Mouse (Mus musculus) kidney, postnatal 4 days (tissue): ENCODE measurements around the gene Olfr767.
"Not testable (repeated sequence)": the region's sequence is repeated elsewhere in the genome, so short reads cannot be mapped to it uniquely, and the experiment has no call there.

Experiments used
- DNase-seq, 2 experiments: peaks; one replicate each; pipeline ENCODE4 v3.0.0; 2021; ENCODE audit warnings: mixed read lengths in 2 of 2

The Olfr767 gene

GRCm38 (mm10) chr10:129082810-129083209, at the start of gene Olfr767:
Olfr767 (minus strand) TSS chr10:129082910.
- not testable (repeated sequence) for DNase-seq

- no peak for DNase-seq
These were observed 35.1 kb upstream of the Olfr767 start, which contains the start of gene Olfr769 for GRCm38 (mm10) chr10:129117761-129118160. Olfr769 (minus strand) TSS chr10:129117861.

GRCm38 (mm10) chr10:129115146-129115545, 32.4 kb upstream of the Olfr767 start:
- DNase-seq, result no peak

GRCm38 (mm10) chr10:129101231-129101630, 18.5 kb upstream of the Olfr767 start:
- DNase-seq, result no peak

GRCm38 (mm10) chr10:129099275-129099674, 16.6 kb upstream of the Olfr767 start, which contains the start of gene Olfr768:
Olfr768 (minus strand) TSS chr10:129099375.
- DNase-seq, result no peak

- no peak for DNase-seq
These were observed 13.8 kb downstream of the Olfr767 start, which contains the start of gene Olfr766-ps1 for GRCm38 (mm10) chr10:129068877-129069276. Olfr766-ps1 (minus strand) TSS chr10:129068977.

GRCm38 (mm10) chr10:129049898-129050297, 32.8 kb downstream of the Olfr767 start, which contains the start of gene Olfr765:
Olfr765 (minus strand) TSS chr10:129049998.
- DNase-seq, result not testable (repeated sequence)

- no peak for DNase-seq
These were observed 42.9 kb downstream of the Olfr767 start, which contains the start of gene Olfr764-ps1 for GRCm38 (mm10) chr10:129039796-129040195. Olfr764-ps1 (minus strand) TSS chr10:129039896.

GRCm38 (mm10) chr10:129028343-129028742, 54.4 kb downstream of the Olfr767 start:
- no peak for DNase-seq

GRCm38 (mm10) chr10:129026018-129026662, 56.6 kb downstream of the Olfr767 start:
- DNase-seq, result peak; percentile 49 to 61
